Mouse (Mus musculus) left cerebral cortex, adult 11 months (tissue): Measurements from ENCODE around the gene Mmrn1.

Source experiments
- DNase-seq: peaks from one replicate; pipeline ENCODE4 v3.0.0; 2022; ENCODE audit warnings: low spot score

Gene Mmrn1

DNA sequence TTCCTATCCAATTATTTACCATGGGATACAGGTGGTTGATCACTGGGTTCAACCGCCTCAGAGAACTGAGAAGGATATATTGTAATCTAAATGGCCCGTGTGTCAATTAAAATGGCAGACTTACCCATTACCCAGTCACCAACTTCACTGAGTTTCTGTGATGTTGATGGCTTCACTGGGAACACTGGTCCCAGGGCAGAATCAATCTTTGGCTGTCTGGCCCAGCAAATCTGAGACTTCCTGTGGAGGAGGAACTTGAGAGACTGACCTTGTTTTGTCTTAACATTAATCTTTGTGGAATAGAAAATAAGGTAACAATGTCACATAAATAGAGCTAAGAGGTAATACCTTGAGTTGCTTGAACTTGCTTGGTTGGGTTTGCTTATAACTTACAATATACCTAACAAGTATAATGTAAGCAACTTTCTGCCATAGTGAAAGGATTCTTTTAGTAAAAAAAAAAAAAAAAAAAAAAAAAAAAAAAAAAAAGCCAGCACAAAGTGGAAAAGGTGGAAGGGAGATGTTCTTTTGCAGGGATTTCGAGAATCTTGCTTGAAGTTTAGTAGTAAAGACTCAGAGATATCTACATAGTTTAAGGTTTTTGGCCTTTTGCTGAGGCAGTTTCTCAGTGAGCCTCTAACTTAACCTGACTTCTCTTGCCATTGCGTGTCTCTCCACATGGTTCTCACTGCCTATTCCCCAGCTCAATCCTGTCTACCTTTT lies 68.8 kb downstream of the Mmrn1 start:
- DNase-seq = no peak

DNA sequence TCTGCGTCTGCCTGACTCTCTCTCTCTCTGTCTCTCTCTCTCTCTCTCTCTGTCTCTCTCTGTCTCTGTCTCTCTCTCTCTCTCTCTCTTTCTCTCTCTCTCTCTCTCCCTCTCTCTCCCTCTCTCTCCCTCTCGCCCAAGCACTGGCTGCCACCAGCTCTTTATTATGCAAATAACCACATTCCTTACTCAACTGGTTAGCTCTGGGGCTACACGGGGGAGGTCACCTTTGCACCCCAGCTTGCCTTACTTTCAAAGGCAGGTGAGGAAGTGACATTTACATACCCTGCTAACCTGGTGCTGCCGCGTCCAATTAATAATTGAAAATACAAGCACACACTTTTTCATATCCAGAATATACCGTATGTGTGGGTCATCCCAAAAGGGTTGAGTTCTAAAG lies 69.3 kb downstream of the Mmrn1 start:
- no peak for DNase-seq

DNA sequence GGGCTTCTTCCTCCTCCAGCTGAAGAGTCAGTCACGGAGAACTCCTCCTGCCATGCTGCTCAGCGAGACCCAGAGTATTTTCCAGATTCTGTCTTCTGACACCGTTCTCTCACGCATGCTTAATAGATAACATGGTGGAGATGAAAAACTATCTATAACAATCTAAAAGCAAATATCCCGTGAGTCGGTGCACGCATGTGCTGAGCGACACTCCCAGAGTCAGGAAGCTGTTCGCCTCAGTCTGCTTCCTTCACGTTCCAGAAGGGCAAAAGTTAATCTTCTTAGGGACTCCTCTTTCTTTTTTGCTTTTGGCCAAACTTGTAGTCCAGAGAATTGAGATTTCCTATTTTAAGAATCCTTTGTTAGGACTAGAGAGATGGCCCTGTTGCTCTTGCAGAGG lies 69.7 kb downstream of the Mmrn1 start:
- DNase-seq = no peak

DNA sequence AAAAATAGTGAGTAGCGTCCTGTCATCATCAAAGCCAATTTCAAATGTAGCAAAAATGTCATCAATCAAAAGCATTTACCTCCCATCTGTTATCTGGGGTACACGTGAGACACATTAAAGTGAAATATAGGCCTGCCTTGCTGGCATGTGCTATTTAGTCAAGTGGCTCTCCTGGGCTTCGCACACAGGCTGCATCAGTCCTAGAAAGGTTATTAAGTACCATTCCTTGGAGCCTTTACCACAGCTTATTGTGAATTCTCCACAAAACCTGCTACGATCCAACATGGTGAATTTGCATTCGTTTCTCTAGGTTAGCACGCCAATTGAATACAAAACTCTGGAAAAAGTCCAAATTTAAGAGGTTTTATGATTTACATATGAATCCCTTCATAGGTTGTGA lies 70.8 kb downstream of the Mmrn1 start:
- DNase-seq = no peak

DNA sequence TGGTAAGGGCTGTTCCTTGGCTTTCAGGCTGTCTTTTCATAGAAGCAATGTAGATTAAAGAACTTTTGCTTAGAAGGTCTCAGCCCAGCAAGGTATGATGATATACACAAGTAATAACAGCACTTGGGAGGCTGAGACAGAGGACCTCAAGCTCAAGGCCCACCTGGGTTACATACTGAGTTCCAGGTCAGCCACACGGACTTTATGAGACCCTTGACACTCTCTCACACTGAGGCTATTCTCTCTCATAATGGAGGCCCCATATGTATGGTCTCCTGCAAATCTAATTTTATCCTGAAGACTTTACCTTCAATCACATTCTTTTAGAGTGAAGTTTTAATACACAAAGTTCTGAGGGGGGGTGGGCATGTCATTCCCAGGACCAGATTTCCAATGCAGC lies 71.6 kb downstream of the Mmrn1 start:
- DNase-seq = no peak

DNA sequence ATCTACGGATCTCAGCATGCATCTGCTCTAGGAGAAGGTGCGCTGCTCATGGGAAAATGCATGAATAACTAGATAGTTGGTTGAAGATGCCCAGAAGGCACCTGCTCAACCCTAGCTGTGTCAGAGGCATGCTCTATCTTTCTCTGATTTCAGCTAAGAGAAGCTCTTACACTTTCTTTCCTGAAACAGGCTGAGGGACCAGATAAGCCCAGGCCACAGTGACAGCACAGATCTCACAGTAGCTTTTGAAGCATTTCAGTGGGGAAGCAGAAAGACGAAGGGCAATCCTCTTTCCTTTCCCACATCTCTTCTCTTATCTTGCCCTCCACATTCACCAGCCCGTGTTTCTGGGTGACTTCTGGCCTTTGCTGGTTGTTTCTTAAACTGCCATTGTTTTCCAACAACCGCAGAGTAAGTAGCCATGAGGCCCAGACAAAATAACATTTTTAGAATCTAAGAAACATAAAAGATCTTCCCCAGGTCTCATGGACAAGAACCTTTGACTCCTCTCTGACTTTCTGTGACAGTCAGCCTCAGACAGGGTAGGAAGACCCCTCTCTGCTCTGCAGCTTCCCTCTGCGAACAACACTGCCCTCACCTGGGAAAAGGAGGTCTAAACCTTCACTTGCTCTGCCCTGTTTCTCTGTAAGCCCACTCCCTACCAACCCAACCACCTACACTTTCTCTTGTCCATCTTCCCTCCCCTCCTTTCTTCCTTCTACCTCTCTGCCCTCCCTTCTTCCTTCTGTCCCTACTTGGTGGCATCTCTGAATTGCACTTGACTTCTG lies 76.4 kb downstream of the Mmrn1 start:
- DNase-seq = no peak

DNA sequence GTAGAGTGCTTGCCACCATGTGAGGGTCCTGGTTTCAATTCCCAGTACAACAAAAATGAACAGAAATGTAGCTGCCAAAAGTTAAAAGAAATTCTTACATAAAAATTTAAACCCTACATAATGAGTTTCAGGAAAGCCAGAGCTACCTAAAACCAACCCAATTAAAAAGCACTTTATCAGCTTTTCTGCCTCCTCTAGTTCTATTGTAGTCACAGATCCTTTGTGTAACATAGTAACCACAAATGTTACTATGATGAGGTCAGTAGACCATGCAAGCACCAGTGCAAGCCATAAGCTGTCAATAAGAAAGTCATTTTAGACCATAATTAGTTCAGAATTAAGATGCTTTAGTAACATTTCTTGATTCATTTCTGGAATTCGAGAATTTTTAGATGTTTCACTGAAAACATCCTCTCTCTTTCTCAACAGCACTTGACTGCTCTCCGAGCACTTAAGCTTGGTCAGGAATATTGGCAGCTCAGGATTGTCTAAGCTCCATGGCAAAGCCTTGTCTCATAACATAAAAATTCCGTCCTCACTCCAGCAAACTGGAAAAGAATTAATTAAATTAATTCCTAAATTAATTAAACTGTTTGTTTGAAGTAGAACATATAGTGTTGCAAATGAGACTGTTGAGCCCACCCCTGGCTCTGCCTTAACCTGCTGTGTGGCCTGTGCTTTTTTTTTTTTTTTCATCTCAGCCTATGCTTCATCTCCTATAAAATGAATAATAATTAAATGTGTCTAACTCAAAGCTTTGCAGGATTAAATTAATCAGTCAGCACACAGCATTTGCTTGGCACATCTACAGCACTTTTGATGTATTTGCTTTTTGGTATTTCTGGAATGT lies 79.4 kb downstream of the Mmrn1 start:
- no peak for DNase-seq

DNA sequence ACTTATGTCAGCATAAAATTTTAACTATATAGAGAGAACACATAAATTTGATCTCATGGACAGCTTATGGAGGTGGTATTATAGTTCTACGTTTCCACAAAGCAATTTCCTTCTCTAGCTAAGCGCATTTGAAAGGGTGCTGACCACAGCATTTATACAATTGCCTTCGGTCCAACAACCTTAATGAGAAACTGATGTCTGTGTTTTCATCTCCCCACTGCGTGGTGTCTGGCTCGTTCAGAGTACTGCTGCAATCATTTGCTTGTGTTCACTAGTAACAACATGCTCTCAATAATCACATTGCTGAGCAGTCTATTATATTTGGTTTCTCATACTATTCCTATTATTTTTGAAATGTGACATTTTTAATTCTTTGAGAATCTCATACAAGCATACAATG lies 89.0 kb downstream of the Mmrn1 start:
- no peak for DNase-seq

DNA sequence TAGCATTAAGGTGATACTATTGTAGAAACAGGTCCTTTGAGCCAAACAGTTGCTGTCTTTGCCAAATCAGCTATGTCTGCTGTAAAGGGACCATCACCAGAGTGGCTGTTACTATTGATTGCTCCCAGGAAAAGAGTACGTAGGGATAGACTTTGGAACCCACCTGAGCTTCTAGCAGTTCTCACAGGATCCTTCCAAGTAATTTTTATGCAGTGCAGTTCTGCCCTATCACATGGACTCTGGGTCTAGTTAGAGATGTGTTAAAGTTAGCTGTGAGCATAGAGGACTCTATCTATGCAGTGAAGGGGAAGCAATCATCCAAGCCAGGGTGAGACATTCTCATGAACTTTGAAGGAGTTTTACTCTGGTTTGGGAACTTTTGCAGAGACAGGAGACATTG lies 94.9 kb downstream of the Mmrn1 start:
- DNase-seq = no peak

DNA sequence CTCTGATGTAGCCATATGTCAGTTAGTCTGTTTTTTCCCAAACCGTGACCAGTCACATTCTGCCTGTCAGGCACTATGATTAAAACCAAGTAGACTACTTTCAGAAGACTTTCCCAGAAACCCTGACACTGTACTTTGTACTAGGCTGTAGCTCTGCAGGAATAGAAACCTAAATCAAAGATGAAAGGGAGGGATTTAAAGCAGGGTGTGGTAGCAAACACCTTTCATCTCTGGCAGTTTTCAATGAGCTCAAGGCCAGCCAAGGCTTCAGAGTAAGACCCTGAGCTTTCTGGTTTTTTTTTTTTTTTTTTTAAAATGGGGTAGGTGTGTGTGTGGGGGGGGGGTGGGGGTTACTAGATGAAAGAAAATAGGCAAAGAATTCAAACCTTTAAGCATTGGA lies 96.2 kb downstream of the Mmrn1 start:
- no peak for DNase-seq

DNA sequence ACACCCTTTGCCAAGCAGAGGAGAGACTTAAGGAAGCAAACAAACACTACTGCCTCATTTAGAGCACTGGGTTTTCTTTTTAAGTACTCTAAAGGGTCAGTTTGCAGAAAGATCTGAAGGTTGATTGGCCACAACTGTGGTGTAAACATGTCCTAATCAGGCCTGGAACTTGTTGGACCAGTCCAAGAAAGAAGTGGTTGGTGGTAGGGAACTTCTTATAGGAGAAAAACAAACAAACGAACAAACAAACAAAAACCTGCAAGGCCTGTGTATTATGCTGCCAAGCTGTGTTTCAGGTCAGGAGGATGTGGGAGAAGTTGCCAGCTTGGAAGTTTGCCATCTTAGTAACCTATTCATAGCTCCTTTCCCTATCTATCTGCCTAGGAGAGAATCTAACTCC lies 108.5 kb downstream of the Mmrn1 start:
- no peak for DNase-seq
